12 mouse cellular contexts compared by ENCODE assay signal in genomic region chrX:56417541-56417940, GRCm38 (mm10). TPM values are rescaled to one million over a fixed set of nuclear protein-coding genes. Genes with fewer than 3 reads are reported as not detected.
A peak's percentile ranks its signal among the peaks of the same experiment; 100 is the strongest.
DNase-seq lines count a peak whose midpoint lies in the region; ATAC-seq lines count a peak whose summit lies in the region.
"Had no signal": no experiment of that assay in that cellular context is flagged by ENCODE, and none has a peak within 500 bp of the region (broad histone marks: within the 10 kb centered on the region; RNA-seq: fewer than 3 reads in every experiment).

No protein-coding gene starts in this region.

- no peaks in the 10 kb centered on the region for H3K4me1 ChIP-seq in hindbrain, embryonic 16.5 days (ENCODE audit: control insufficient read depth, insufficient read depth, low read depth, low read length)
- no peaks in the 10 kb centered on the region for H3K4me1 ChIP-seq in hindbrain, embryonic 14.5 days (replicated peaks; ENCODE audit: control insufficient read depth, insufficient read depth, low read length)
- H3K4me1 ChIP-seq: hindbrain, embryonic 13.5 days; stomach, embryonic 15.5 days had no signal

- 73% methylated on average over 4 of the region's 4 CpGs for WGBS in hindbrain, embryonic 16.5 days
- 75% methylated on average over 4 of the region's 4 CpGs for WGBS in hindbrain, embryonic 14.5 days

- peak; percentile 2 to 6 for DNase-seq in kidney, postnatal 4 days
- no peak for DNase-seq in kidney, postnatal 10 days
- peak; percentile 41 to 58 for DNase-seq in B cell, adult 2 months
- DNase-seq in T-cell, adult 2 months (ENCODE audit: low spot score) = peak; percentile 1
- DNase-seq in testis, postnatal 10 days (ENCODE audit: low spot score) = peak; percentile 40
- DNase-seq in hindbrain, embryonic 14.5 days (ENCODE audit: low spot score) = no peak
- DNase-seq: adrenal gland, adult 2 months; right cerebral cortex, postnatal 4 days had no signal

- no peak overlapping the region for H3K27ac ChIP-seq in hindbrain, embryonic 16.5 days (ENCODE audit: low read depth, low read length)
- H3K27ac ChIP-seq in hindbrain, embryonic 14.5 days = no peak overlapping the region
- H3K27ac ChIP-seq: heart, embryonic 10.5 days; hindbrain, embryonic 13.5 days; stomach, embryonic 15.5 days had no signal

- H3K36me3 ChIP-seq in hindbrain, embryonic 16.5 days (ENCODE audit: control insufficient read depth, insufficient read depth, low read length) = no peaks in the 10 kb centered on the region
- no peaks in the 10 kb centered on the region for H3K36me3 ChIP-seq in hindbrain, embryonic 14.5 days (replicated peaks; ENCODE audit: control insufficient read depth, insufficient read depth)
- H3K36me3 ChIP-seq: heart, embryonic 10.5 days; hindbrain, embryonic 13.5 days; stomach, embryonic 15.5 days had no signal

- H3K9me3 ChIP-seq in hindbrain, embryonic 16.5 days (ENCODE audit: control insufficient read depth, low read length) = no peaks in the 10 kb centered on the region
- no peaks in the 10 kb centered on the region for H3K9me3 ChIP-seq in hindbrain, embryonic 14.5 days (ENCODE audit: control insufficient read depth, low read length)
- H3K9me3 ChIP-seq: heart, embryonic 10.5 days; hindbrain, embryonic 13.5 days; stomach, embryonic 15.5 days had no signal

- no peak overlapping the region for H3K4me3 ChIP-seq in hindbrain, embryonic 16.5 days (ENCODE audit: low read length)
- H3K4me3 ChIP-seq in hindbrain, embryonic 14.5 days (replicated peaks; ENCODE audit: low read length) = no peak overlapping the region
- H3K4me3 ChIP-seq: heart, embryonic 10.5 days; hindbrain, embryonic 13.5 days; stomach, embryonic 15.5 days had no signal

- no peak overlapping the region for H3K4me2 ChIP-seq in hindbrain, embryonic 16.5 days (ENCODE audit: low read length)
- no peak overlapping the region for H3K4me2 ChIP-seq in hindbrain, embryonic 14.5 days (replicated peaks)
- H3K4me2 ChIP-seq: hindbrain, embryonic 13.5 days; stomach, embryonic 15.5 days had no signal

- H3K9ac ChIP-seq in hindbrain, embryonic 16.5 days (ENCODE audit: low read depth, low read length) = no peak overlapping the region
- no peak overlapping the region for H3K9ac ChIP-seq in hindbrain, embryonic 14.5 days
- H3K9ac ChIP-seq: hindbrain, embryonic 13.5 days; stomach, embryonic 15.5 days had no signal

- no peaks in the 10 kb centered on the region for H3K27me3 ChIP-seq in hindbrain, embryonic 16.5 days (replicated peaks; ENCODE audit: control insufficient read depth, insufficient read depth, low read length)
- H3K27me3 ChIP-seq in hindbrain, embryonic 14.5 days (ENCODE audit: control insufficient read depth, insufficient read depth, low read length) = no peaks in the 10 kb centered on the region
- H3K27me3 ChIP-seq: hindbrain, embryonic 13.5 days; stomach, embryonic 15.5 days had no signal

- no peak for ATAC-seq in hindbrain, embryonic 16.5 days
- no peak for ATAC-seq in hindbrain, embryonic 14.5 days (ENCODE audit: low FRiP score)

RNA-seq across cellular contexts. Expression of gene Gm2174, which starts 30.2 kb away (rescaled TPM):
- 1.3 and 2.0 TPM in 2 replicates for polyA plus RNA-seq in hindbrain, embryonic 16.5 days (2015; fragmentation: Nextera tagmentation; extraction: Ambion mirVana)
- 1.1 and 1.9 TPM in 2 replicates for polyA plus RNA-seq in hindbrain, embryonic 14.5 days (2014; fragmentation: Nextera tagmentation; extraction: Ambion mirVana)
- polyA plus RNA-seq: adrenal gland, adult 2 months had no signal

RNA-seq across cellular contexts. Expression of gene Ints6l, which starts 37.1 kb away (rescaled TPM):
- polyA plus RNA-seq in hindbrain, embryonic 16.5 days (2015; fragmentation: Nextera tagmentation; extraction: Ambion mirVana) = 20.2 and 20.3 TPM in 2 replicates
- 19.2 and 19.6 TPM in 2 replicates for polyA plus RNA-seq in hindbrain, embryonic 14.5 days (2014; fragmentation: Nextera tagmentation; extraction: Ambion mirVana)

RNA-seq across cellular contexts. Expression of gene Smim10l2a, which starts 43.2 kb away (rescaled TPM):
- polyA plus RNA-seq in hindbrain, embryonic 16.5 days (2015; fragmentation: Nextera tagmentation; extraction: Ambion mirVana) = 49.2 and 58.7 TPM in 2 replicates
- polyA plus RNA-seq in hindbrain, embryonic 14.5 days (2014; fragmentation: Nextera tagmentation; extraction: Ambion mirVana) = 30.2 and 34.4 TPM in 2 replicates

Comparison
In these comparisons a context has a peak if more than half of its experiments do, and no peak if none do; other contexts are left out.
1. DNase-seq: peak in kidney, postnatal 4 days (2 of 2), B cell, adult 2 months (2 of 2), T-cell, adult 2 months (single experiment) and testis, postnatal 10 days (single experiment); none in kidney, postnatal 10 days (single experiment) and hindbrain, embryonic 14.5 days (single experiment).